Mouse (Mus musculus): ENCODE measurements around the gene Slfn9.

- TF ChIP-seq CTCF (IDR thresholded peaks at IDR 0.05; ENCODE audit: low read depth, low read length) (no peak), POLR2A (IDR thresholded peaks at IDR 0.05; ENCODE audit: borderline replicate concordance, low read depth, low read length) (no peak)
Observed at GRCm38 (mm10) chr11:82943336-82943735, 48.3 kb downstream of the Slfn9 start.
